Mouse (Mus musculus) midbrain, embryonic 13.5 days (tissue): ENCODE data around the gene 9930104L06Rik. TPM values are rescaled to one million over a fixed set of nuclear protein-coding genes. Genes with fewer than 3 reads are reported as not detected.
A peak's percentile ranks its signal among the peaks of the same experiment; 100 is the strongest.

Experiments used
- ATAC-seq: fragments of 200-750 bp; cut with Nextera tagmentation; 2 replicates; pipeline ENCODE4 v1.8.0; 2017; ENCODE audit warnings: mild to moderate bottlenecking, moderate TSS enrichment, moderate library complexity
- H3K27ac ChIP-seq: fragments of 300-500 bp; sonication (generic); 2 replicates; pipeline ENCODE4 v1.5.1; 2015; ENCODE audit warnings: inconsistent platforms, mild to moderate bottlenecking, moderate library complexity
- H3K27me3 ChIP-seq: fragments of 300-500 bp; sonication (generic); 2 replicates; pipeline ENCODE4 v1.6.1; 2015; ENCODE audit warnings: mild to moderate bottlenecking, inconsistent platforms
- H3K36me3 ChIP-seq: fragments of 300-500 bp; sonication (generic); 2 replicates; pipeline ENCODE4 v1.6.1; 2015; ENCODE audit warnings: mild to moderate bottlenecking, inconsistent platforms
- H3K4me1 ChIP-seq: fragments of 300-500 bp; sonication (generic); replicated peaks from 2 replicates; pipeline ENCODE4 v1.6.1; 2015; ENCODE audit warnings: inconsistent platforms
- H3K4me2 ChIP-seq: fragments of 300-500 bp; sonication (generic); replicated peaks from 2 replicates; pipeline ENCODE4 v1.6.1; 2015; ENCODE audit warnings: moderate library complexity, mild to moderate bottlenecking, inconsistent platforms
- H3K4me3 ChIP-seq: fragments of 300-500 bp; sonication (generic); replicated peaks from 2 replicates; pipeline ENCODE4 v1.5.1; 2015; ENCODE audit warnings: mild to moderate bottlenecking, inconsistent platforms
- H3K9ac ChIP-seq: fragments of 300-500 bp; sonication (generic); replicated peaks from 2 replicates; pipeline ENCODE4 v1.6.1; 2015; ENCODE audit warnings: mild to moderate bottlenecking, inconsistent platforms
- H3K9me3 ChIP-seq: fragments of 300-500 bp; sonication (generic); 2 replicates; pipeline ENCODE4 v1.6.1; 2016; ENCODE audit warnings: mild to moderate bottlenecking, inconsistent platforms
- WGBS: fragments of 180-500 bp; shearing (Covaris S2); methylation state at CpG from one replicate; pipeline ENCODE4 v1.1.7; 2015; 5-methylcytosine and 5-hydroxymethylcytosine counted together
- polyA plus RNA-seq: library from polyadenylated mRNA; unstranded; fragments of >200 nt; fragmentation: Nextera tagmentation; extraction: Ambion mirVana; gene quantifications from 2 replicates; pipeline ENCODE4 v1.2.1, GENCODE M21; 2015

9930104L06Rik gene
- polyA plus RNA-seq, result 14.8 and 21.6 TPM in 2 replicates

DNA sequence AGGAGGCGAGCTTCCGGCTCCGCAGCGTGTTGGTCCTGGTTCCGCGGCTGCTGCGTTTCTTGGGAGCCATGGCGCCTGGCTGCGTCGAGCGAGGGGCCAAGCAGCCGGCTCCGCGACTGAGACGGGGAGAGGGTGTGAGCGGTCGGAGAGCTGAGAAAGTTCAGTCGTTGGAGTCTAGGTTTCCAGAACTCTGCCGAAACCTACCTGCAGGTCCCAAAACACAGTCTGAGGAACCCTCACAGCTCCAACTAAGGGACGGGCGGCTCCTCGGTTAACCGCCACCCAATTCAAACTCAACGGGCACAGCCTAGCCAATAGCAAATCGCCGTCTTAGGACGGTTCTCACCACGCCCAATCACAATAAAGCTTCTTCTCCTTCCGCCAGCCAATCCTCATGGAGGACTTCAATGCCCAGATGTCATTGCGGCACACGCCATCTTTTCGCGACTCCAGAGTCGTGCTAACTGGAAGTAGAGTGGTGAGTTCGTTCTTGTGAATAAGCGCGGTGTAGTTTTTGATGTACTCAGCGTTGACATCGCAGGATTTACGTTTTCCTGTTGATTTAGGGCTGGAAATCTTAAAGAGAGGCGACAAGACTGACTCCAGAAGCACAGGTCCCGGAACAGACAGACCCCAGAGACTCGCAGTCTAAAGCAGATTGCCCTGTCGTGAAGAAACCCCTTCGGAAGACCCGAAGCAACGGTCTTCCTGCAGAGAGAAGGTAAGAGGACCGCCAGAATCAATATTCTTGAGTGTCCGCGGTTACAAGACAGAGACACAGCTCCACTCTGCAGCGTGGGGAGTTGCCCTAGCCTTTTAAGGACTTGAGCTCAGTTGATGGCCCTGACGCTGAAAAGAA lies at the start of gene 9930104L06Rik:
Gene 9930104L06Rik, plus strand, starts transcription at position 436 of the 859 bp plus-strand sequence.
- no peaks in the 10 kb centered on the region for H3K9me3 ChIP-seq
- H3K4me1 ChIP-seq, result peaks cover 23% of the 10 kb centered on the region
- H3K4me2 ChIP-seq, result peak within 1 kb of the TSS; percentile 90
- no peak within 1 kb of the TSS for H3K27ac ChIP-seq
- peak; percentile 100 for ATAC-seq
- H3K27me3 ChIP-seq, result no peaks in the 10 kb centered on the region
- under 1% methylated on average over 52 of the region's 52 CpGs for WGBS
- H3K4me3 ChIP-seq, result peak within 1 kb of the TSS; percentile 84
- H3K36me3 ChIP-seq, result peaks cover 30% of the 10 kb centered on the region
- peak within 1 kb of the TSS; percentile 80 for H3K9ac ChIP-seq

- H3K4me2 ChIP-seq, result no peak overlapping the region
- no peaks in the 10 kb centered on the region for H3K36me3 ChIP-seq
- WGBS, result 67% methylated on average over 7 of the region's 7 CpGs
- no peak overlapping the region for H3K4me3 ChIP-seq
- no peak overlapping the region for H3K27ac ChIP-seq
- no peak overlapping the region for H3K9ac ChIP-seq
- peaks cover 9% of the 10 kb centered on the region for H3K4me1 ChIP-seq
- peaks cover 45% of the 10 kb centered on the region for H3K27me3 ChIP-seq
- no peak for ATAC-seq
- no peaks in the 10 kb centered on the region for H3K9me3 ChIP-seq
Measured at GRCm38 (mm10) chr4:124888702-124889101, 48.1 kb upstream of the 9930104L06Rik start.

DNA sequence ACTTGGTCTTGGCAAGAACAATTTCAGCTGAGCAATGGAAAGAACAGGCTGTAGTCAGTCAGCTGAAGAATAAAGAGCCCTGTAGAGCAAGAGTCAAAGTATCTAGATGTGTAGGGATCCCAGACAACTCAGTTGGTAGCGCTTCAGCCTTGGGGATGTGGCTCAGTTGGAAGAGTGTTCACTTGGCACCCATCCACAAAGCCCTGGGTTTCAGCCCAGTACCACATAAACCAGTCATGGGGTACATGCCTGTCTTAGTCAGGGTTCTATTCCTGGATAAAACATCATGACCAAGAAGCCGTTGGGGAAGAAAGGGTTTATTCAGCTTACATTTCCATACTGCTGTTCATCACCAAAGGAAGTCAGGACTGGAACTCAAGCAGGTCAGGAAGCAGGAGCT lies 46.9 kb upstream of the 9930104L06Rik start:
- no peak for ATAC-seq
- 86% methylated on average over 2 of the region's 2 CpGs for WGBS
- no peak overlapping the region for H3K4me2 ChIP-seq
- H3K4me3 ChIP-seq, result no peak overlapping the region
- no peaks in the 10 kb centered on the region for H3K9me3 ChIP-seq
- peaks cover 48% of the 10 kb centered on the region for H3K27me3 ChIP-seq
- H3K4me1 ChIP-seq, result peaks cover 18% of the 10 kb centered on the region
- no peak overlapping the region for H3K9ac ChIP-seq
- H3K36me3 ChIP-seq, result no peaks in the 10 kb centered on the region
- H3K27ac ChIP-seq, result no peak overlapping the region

GRCm38 (mm10) chr4:124890831-124891230 lies 46.0 kb upstream of the 9930104L06Rik start:
- Histone ChIP-seq H3K4me3 (no peak overlapping the region), H3K27ac (no peak overlapping the region), H3K4me1 (peaks cover 23% of the 10 kb centered on the region), H3K27me3 (peaks cover 51% of the 10 kb centered on the region), H3K36me3 (no peaks in the 10 kb centered on the region), H3K4me2 (no peak overlapping the region), H3K9me3 (no peaks in the 10 kb centered on the region), H3K9ac (no peak overlapping the region)
- WGBS, result 84% methylated on average over 5 of the region's 5 CpGs
- no peak for ATAC-seq

DNA sequence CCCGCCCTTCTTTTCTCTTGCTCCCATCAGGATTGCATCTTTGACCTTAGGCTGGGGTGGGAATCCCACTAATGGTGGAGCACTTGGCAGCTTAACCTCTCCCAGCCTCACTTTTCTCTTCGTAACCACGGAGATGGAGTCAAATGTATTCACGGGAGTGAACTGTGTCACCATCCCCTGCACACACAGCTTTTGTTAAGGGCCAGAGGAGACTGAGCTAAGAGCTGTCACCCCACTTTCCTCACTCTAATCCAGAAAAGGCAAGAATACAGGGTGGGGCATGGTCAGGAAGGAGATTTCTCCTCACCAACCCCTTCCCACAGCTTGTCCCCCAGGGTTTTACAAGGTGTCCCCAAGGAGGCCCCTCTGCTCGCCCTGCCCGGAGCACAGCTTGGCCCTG lies 43.1 kb upstream of the 9930104L06Rik start:
- peak overlapping the region; percentile 48; the same call in 1 of the 2 replicates for H3K4me3 ChIP-seq
- peaks cover 31% of the 10 kb centered on the region for H3K4me1 ChIP-seq
- peak overlapping the region; percentile 85 for H3K4me2 ChIP-seq
- 0 out of 2 replicates have a peak, but pooled peaks have one; percentile 12 for ATAC-seq
- peaks cover 58% of the 10 kb centered on the region for H3K27me3 ChIP-seq
- peak overlapping the region; percentile 25; the same call in 1 of the 2 replicates for H3K27ac ChIP-seq
- no peaks in the 10 kb centered on the region for H3K9me3 ChIP-seq
- H3K9ac ChIP-seq, result 0 out of 2 replicates have a peak overlapping the region, but pooled peaks have one; percentile 61
- WGBS, result 23% methylated on average over 6 of the region's 6 CpGs
- no peaks in the 10 kb centered on the region for H3K36me3 ChIP-seq

DNA sequence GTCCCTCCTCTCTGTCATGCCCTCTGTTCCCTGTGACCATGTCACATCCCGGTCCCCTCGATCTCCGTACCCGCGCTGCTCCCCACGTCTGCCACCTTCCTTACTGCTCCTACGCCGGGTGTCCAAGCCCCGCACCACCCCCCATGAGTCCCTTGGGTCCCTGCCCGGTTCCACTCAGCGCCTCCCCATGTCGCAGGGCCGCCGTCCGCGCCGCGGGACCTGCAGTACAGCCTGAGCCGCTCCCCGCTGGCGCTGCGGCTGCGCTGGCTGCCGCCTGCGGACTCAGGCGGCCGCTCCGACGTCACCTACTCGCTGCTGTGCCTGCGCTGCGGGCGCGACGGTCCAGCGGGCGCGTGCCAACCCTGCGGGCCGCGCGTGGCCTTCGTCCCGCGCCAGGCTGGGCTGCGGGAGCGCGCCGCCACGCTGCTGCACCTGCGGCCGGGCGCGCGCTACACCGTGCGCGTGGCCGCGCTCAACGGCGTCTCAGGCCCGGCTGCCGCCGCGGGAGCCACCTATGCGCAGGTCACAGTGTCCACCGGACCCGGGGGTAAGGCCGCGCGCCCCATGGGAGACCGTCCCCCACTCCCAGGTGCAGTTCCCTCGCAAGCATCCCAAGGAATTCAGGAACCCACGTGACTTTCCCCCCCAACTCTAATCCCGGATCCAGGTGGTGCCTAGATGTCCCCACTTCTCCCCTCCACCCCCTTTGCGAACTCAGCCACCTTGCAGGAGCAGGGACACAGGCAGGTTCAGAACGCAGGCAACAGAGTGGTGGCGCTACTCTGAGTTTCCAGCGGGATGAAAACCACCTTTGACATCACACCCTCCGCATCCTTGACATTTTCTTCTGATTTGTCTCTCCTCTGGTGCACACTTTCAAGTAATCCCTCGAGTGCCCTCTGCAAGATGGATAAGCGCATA lies 42.1 kb upstream of the 9930104L06Rik start:
- H3K9ac ChIP-seq, result peak overlapping the region; percentile 61
- H3K4me1 ChIP-seq, result peaks cover 41% of the 10 kb centered on the region
- peak overlapping the region; percentile 48 for H3K4me3 ChIP-seq
- no peaks in the 10 kb centered on the region for H3K9me3 ChIP-seq
- ATAC-seq, result peak; percentile 73
- H3K36me3 ChIP-seq, result no peaks in the 10 kb centered on the region
- H3K27ac ChIP-seq, result peak overlapping the region; percentile 25; the same call in 1 of the 2 replicates
- 1% methylated on average over 82 of the region's 83 CpGs for WGBS
- peak overlapping the region; percentile 85 for H3K4me2 ChIP-seq
- H3K27me3 ChIP-seq, result peaks cover 58% of the 10 kb centered on the region

DNA sequence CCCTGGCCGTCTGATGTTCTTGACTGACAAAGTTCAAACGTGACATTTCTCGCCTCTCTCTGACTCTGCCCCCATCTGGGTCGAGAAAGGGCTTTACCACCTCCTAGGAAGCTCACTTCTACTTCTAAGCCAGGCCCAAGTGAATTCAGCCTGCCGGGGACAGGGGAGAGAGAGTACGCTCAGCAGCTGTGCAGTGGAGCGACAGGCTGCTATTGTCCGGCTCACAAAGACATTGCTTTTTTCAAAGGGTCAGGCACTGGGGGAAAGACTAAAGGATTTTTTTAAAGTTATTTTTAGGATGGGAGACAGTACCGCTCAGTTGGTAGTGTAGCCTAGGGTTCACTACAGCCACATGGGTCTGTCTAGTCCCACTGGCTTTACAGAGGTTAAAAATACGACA lies 38.4 kb upstream of the 9930104L06Rik start:
- peaks cover 34% of the 10 kb centered on the region for H3K27me3 ChIP-seq
- H3K4me3 ChIP-seq, result no peak overlapping the region
- no peak for ATAC-seq
- WGBS, result 7% methylated on average over 10 of the region's 10 CpGs
- no peak overlapping the region for H3K4me2 ChIP-seq
- H3K4me1 ChIP-seq, result peaks cover 56% of the 10 kb centered on the region
- H3K9ac ChIP-seq, result 0 out of 2 replicates have a peak overlapping the region, but pooled peaks have one; percentile 28
- no peaks in the 10 kb centered on the region for H3K9me3 ChIP-seq
- peak overlapping the region; percentile 54; the same call in 1 of the 2 replicates for H3K27ac ChIP-seq
- H3K36me3 ChIP-seq, result 0 out of 2 replicates have a peak, but pooled peaks cover 3% of the 10 kb centered on the region

GRCm38 (mm10) chr4:124899906-124900305 lies 36.9 kb upstream of the 9930104L06Rik start:
- H3K9ac ChIP-seq, result no peak overlapping the region; the same call in 1 of the 2 replicates
- no peak for ATAC-seq
- H3K4me1 ChIP-seq, result peaks cover 48% of the 10 kb centered on the region
- H3K27me3 ChIP-seq, result peaks cover 19% of the 10 kb centered on the region
- H3K4me2 ChIP-seq, result no peak overlapping the region
- no peaks in the 10 kb centered on the region for H3K9me3 ChIP-seq
- no peak overlapping the region for H3K4me3 ChIP-seq
- H3K36me3 ChIP-seq, result 0 out of 2 replicates have a peak, but pooled peaks cover 3% of the 10 kb centered on the region
- 55% methylated on average over 5 of the region's 5 CpGs for WGBS
- H3K27ac ChIP-seq, result peak overlapping the region; percentile 54; the same call in 1 of the 2 replicates

- no peak overlapping the region for H3K4me3 ChIP-seq
- no peak overlapping the region for H3K4me2 ChIP-seq
- H3K27me3 ChIP-seq, result no peaks in the 10 kb centered on the region
- H3K4me1 ChIP-seq, result peaks cover 39% of the 10 kb centered on the region
- peak overlapping the region; percentile 94 for H3K27ac ChIP-seq
- WGBS, result 78% methylated on average over 4 of the region's 4 CpGs
- ATAC-seq, result no peak
- no peak overlapping the region for H3K9ac ChIP-seq
- H3K36me3 ChIP-seq, result 0 out of 2 replicates have a peak, but pooled peaks cover 3% of the 10 kb centered on the region
- H3K9me3 ChIP-seq, result no peaks in the 10 kb centered on the region
Measured at GRCm38 (mm10) chr4:124905417-124905816, 31.4 kb upstream of the 9930104L06Rik start.

DNA sequence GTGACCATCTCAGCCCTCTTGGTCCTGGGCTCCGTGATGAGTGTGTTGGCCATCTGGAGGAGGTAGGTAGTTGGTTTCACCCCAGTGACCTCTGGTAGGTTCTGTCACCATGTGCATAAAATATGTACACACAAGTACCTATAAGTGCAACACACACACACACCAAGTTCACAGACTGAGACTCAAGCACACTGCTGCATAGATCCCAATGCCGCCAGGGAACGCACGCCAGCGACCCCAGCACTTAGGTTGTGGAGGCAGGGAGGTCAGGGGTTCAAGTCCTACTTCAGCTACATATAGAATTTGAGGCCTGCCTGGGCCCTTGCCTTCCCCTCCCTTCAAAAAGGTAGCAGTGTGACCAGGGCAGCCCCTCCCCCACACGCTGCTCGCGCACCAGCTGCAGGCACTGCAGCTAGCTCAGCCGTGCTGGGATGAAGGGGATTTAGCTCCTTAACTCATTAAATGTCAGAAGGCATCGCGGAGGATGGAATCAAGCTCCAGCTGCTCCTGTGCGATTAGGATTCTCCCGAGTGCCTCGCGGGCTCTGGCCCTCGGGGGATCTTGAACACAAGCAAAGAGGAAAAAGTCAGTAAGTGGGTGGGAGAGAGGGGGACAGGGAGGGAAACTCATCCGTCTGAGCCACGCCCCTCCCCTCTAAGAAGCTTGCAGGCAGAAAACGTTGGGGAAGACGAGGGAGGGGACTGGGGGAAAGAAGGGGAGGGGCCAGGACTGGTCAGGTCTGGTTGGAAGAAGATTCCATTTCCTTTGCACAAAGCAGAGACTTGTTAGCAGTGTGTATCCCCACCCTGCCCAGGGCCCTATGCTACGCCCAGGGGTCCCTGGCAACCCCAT lies 30.7 kb upstream of the 9930104L06Rik start:
- H3K9ac ChIP-seq, result peak overlapping the region; percentile 48; the same call in 1 of the 2 replicates
- no peaks in the 10 kb centered on the region for H3K9me3 ChIP-seq
- peaks cover 39% of the 10 kb centered on the region for H3K4me1 ChIP-seq
- 4% methylated on average over 21 of the region's 21 CpGs for WGBS
- 0 out of 2 replicates have a peak, but pooled peaks cover 3% of the 10 kb centered on the region for H3K36me3 ChIP-seq
- H3K27ac ChIP-seq, result peak overlapping the region; percentile 94
- H3K4me3 ChIP-seq, result peak overlapping the region; percentile 19
- H3K4me2 ChIP-seq, result peak overlapping the region; percentile 38
- no peaks in the 10 kb centered on the region for H3K27me3 ChIP-seq
- ATAC-seq, result peak; percentile 92

- Histone ChIP-seq H3K27me3 (no peaks in the 10 kb centered on the region), H3K4me1 (no peaks in the 10 kb centered on the region), H3K9ac (no peak overlapping the region), H3K36me3 (peaks cover 55% of the 10 kb centered on the region), H3K27ac (no peak overlapping the region), H3K4me3 (no peak overlapping the region), H3K4me2 (no peak overlapping the region), H3K9me3 (no peaks in the 10 kb centered on the region)
- ATAC-seq, result no peak
- 88% methylated on average over 5 of the region's 5 CpGs for WGBS
Measured at GRCm38 (mm10) chr4:124928102-124928501, 8.7 kb upstream of the 9930104L06Rik start.
